8 mouse cellular contexts compared by ENCODE assay signal in the genomic region with DNA sequence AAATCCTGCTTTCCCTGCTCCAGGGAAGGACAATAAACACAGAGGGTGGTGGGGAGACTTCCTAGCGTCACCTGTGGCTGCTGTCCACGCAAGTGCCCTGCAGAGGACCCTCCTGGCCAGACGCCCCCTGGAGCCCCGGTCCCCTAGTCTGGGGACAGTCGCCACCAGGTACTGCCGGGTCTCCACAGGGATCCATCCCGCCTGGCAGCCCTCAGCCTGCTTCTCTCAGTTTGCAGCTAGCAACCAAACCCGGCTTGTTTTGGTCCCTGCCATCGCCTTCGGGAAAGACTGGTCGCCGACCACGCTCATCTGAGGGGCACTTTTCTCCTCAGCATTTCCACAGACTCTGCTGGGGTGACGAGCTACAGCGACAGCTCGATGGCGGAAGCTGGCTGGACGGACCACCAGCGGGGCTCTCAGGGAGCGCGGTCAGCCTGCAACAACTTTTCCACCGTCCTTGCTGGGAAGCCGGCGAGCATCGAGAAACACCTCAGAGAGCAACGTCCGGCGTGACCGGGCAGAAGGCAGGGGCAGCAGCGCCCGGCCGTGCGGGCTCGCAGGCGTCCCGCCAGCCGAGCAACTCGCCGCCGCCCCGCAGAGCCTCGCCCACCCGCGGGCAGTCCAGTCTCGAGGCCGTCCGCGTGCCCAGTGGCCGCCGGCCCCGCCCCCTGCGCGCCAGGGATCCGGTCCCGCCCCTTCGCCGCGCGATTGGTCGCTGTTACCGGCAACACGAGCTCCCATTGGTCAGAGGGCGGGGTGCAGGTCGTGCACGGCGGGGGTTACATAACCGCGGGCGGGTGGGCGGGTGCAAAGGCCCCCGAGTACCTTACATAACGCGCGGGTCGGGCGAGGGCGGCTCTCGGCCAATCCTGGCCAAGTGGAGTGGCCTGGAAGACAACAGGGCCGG. TPM values are rescaled to one million over a fixed set of nuclear protein-coding genes. Genes with fewer than 3 reads are reported as not detected.
A peak's percentile ranks its signal among the peaks of the same experiment; 100 is the strongest.
DNase-seq lines count a peak whose midpoint lies in the region; ATAC-seq and TF ChIP-seq lines count a peak whose summit lies in the region.

A gene (minus strand): TSS at position 629 of the 907 bp plus-strand sequence.

- peak; percentile 99 for ATAC-seq in kidney, embryonic 14.5 days (ENCODE audit: low FRiP score, low TSS enrichment)
- peak; percentile 96 for ATAC-seq in limb, embryonic 15.5 days (ENCODE audit: insufficient number of reproducible peaks, low FRiP score, low TSS enrichment, low read depth)

- H3K4me2 ChIP-seq in kidney, embryonic 14.5 days (replicated peaks; ENCODE audit: low read depth, low read length) = peak within 1 kb of the TSS; percentile 99
- H3K4me2 ChIP-seq in limb, embryonic 15.5 days = peak within 1 kb of the TSS; percentile 98

- peak within 1 kb of the TSS; percentile 74 for H3K9ac ChIP-seq in kidney, embryonic 14.5 days (ENCODE audit: low read depth, low read length)
- peak within 1 kb of the TSS; percentile 58 for H3K9ac ChIP-seq in limb, embryonic 15.5 days

- H3K4me1 ChIP-seq in bone marrow macrophage, adult 2 months (ENCODE audit: control insufficient read depth, insufficient read depth, low read length) = peaks cover 17% of the 10 kb centered on the region
- peaks cover 4% of the 10 kb centered on the region; the same call in 1 of the 2 replicates for H3K4me1 ChIP-seq in embryonic fibroblast, embryonic 13.5 days (ENCODE audit: control insufficient read depth, insufficient read depth, low read length)
- peaks cover 8% of the 10 kb centered on the region for H3K4me1 ChIP-seq in kidney, embryonic 14.5 days (ENCODE audit: control insufficient read depth, insufficient read depth, low read length)
- peaks cover 17% of the 10 kb centered on the region for H3K4me1 ChIP-seq in limb, embryonic 15.5 days

- TF ChIP-seq CTCF in bone marrow macrophage, adult 2 months (IDR thresholded peaks at IDR 0.05; ENCODE audit: low read depth, low read length) = no peak
- TF ChIP-seq CTCF in embryonic fibroblast, embryonic 13.5 days (IDR thresholded peaks at IDR 0.05; ENCODE audit: borderline replicate concordance, insufficient read depth, low read length) = no peak

- under 1% methylated on average over 73 of the region's 79 CpGs for WGBS in kidney, embryonic 14.5 days
- under 1% methylated on average over 78 of the region's 79 CpGs for WGBS in limb, embryonic 15.5 days

- H3K27ac ChIP-seq in bone marrow macrophage, adult 2 months (ENCODE audit: insufficient read depth, low read depth, low read length) = 0 out of 2 replicates have a peak within 1 kb of the TSS, but pooled peaks have one; percentile 6
- no peak within 1 kb of the TSS for H3K27ac ChIP-seq in embryonic fibroblast, embryonic 13.5 days (ENCODE audit: insufficient read depth, low read length)
- peak within 1 kb of the TSS; percentile 42; the same call in 1 of the 2 replicates for H3K27ac ChIP-seq in kidney, embryonic 14.5 days (ENCODE audit: low read depth, low read length)
- H3K27ac ChIP-seq in limb, embryonic 15.5 days = peak within 1 kb of the TSS; percentile 63

- DNase-seq in A20 (ENCODE audit: low read depth, low spot score) = peak; percentile 94
- DNase-seq in heart, adult 9 months (ENCODE audit: low spot score in 2 of 2) = peak; percentile 99
- peak; percentile 81 to 90 for DNase-seq in monocyte, adult 2 months (ENCODE audit: low read depth in 1 of 2, low spot score in 2 of 2)
- DNase-seq in spleen, postnatal 36 days (ENCODE audit: low spot score in 2 of 2) = peak; percentile 91 to 94

- no peaks in the 10 kb centered on the region for H3K9me3 ChIP-seq in kidney, embryonic 14.5 days (ENCODE audit: control insufficient read depth, low read length)
- no peaks in the 10 kb centered on the region for H3K9me3 ChIP-seq in limb, embryonic 15.5 days

- H3K36me3 ChIP-seq in kidney, embryonic 14.5 days (ENCODE audit: control insufficient read depth, insufficient read depth, low read length) = peaks cover 18% of the 10 kb centered on the region; the same call in 1 of the 2 replicates
- H3K36me3 ChIP-seq in limb, embryonic 15.5 days = peaks cover 23% of the 10 kb centered on the region

- H3K4me3 ChIP-seq in bone marrow macrophage, adult 2 months (ENCODE audit: insufficient read depth, low read length) = peak within 1 kb of the TSS; percentile 86
- peak within 1 kb of the TSS; percentile 65 for H3K4me3 ChIP-seq in embryonic fibroblast, embryonic 13.5 days (ENCODE audit: insufficient read depth, low read length)
- peak within 1 kb of the TSS; percentile 61 for H3K4me3 ChIP-seq in kidney, embryonic 14.5 days (ENCODE audit: low read length)
- H3K4me3 ChIP-seq in limb, embryonic 15.5 days = peak within 1 kb of the TSS; percentile 66

- no peak for TF ChIP-seq POLR2A in bone marrow macrophage, adult 2 months (IDR thresholded peaks at IDR 0.05; ENCODE audit: borderline replicate concordance, low read depth, low read length)
- TF ChIP-seq POLR2A in embryonic fibroblast, embryonic 13.5 days (IDR thresholded peaks at IDR 0.05; ENCODE audit: low read depth, low read length) = peak; percentile 86

- no peaks in the 10 kb centered on the region for H3K27me3 ChIP-seq in kidney, embryonic 14.5 days (ENCODE audit: control insufficient read depth, insufficient read depth, low read length)
- no peaks in the 10 kb centered on the region for H3K27me3 ChIP-seq in limb, embryonic 15.5 days

RNA-seq across cellular contexts. Expression of the gene that starts here (rescaled TPM):
- polyA plus RNA-seq in bone marrow macrophage, adult 2 months (2012; ENCODE audit: insufficient read depth, insufficient read length, missing spikeins) = 14.5 and 15.5 TPM in 2 replicates
- 7.6 and 8.3 TPM in 2 replicates for polyA plus RNA-seq in embryonic fibroblast, embryonic 13.5 days (2011; ENCODE audit: insufficient read length, low read depth, missing spikeins)
- 7.8 and 8.8 TPM in 2 replicates for polyA plus RNA-seq in kidney, embryonic 14.5 days (2014; fragmentation: Nextera tagmentation; extraction: Ambion mirVana)
- polyA plus RNA-seq in limb, embryonic 15.5 days (2015; fragmentation: Nextera tagmentation; extraction: Ambion mirVana) = 4.7 and 4.8 TPM in 2 replicates
